Mouse (Mus musculus): ENCODE data around the gene Rbm47.

GRCm38 (mm10) chr5:66086952-66087351 lies 86.0 kb downstream of the Rbm47 start:
- no peak for TF ChIP-seq CTCF (IDR thresholded peaks at IDR 0.05; ENCODE audit: control insufficient read depth, insufficient read depth, insufficient replicate concordance, low read depth, low read length)
- no peak for TF ChIP-seq POLR2A (IDR thresholded peaks at IDR 0.05; ENCODE audit: control insufficient read depth, low read depth, low read length)
